Mouse (Mus musculus) heart, embryonic 14.5 days (tissue): ENCODE results near the gene Psmd7. TPM values are rescaled to one million over a fixed set of nuclear protein-coding genes. Genes with fewer than 3 reads are reported as not detected.

Experiments
- ATAC-seq: fragments of 200-750 bp; cut with Nextera tagmentation; 2 replicates; pipeline ENCODE4 v1.8.0; 2017; ENCODE audit warnings: low read depth, moderate TSS enrichment; ENCODE audit not compliant: insufficient number of reproducible peaks, insufficient read depth, low FRiP score
- H3K27ac ChIP-seq, 2 experiments: fragments of 200-500 bp in 1 of 2; fragments of 300-500 bp in 1 of 2; sonication (generic) in 1 of 2; replicated peaks in 1 of 2; 2 replicates each; pipeline ENCODE4 v1.5.1; 2012 to 2014; ENCODE audit warnings: low read depth in 2 of 2, low read length in 2 of 2, control low read depth in 1 of 2, mild to moderate bottlenecking in 1 of 2, mixed read lengths in 1 of 2; ENCODE audit not compliant: control insufficient read depth in 1 of 2, insufficient read depth in 1 of 2
- H3K27me3 ChIP-seq: fragments of 300-500 bp; sonication (generic); 2 replicates; pipeline ENCODE4 v1.6.1; 2014; ENCODE audit warnings: mild to moderate bottlenecking, low read length, control low read depth; ENCODE audit not compliant: control insufficient read depth, insufficient read depth
- H3K36me3 ChIP-seq: fragments of 300-500 bp; sonication (generic); 2 replicates; pipeline ENCODE4 v1.6.1; 2014; ENCODE audit warnings: mild to moderate bottlenecking, control low read depth, low read length, mixed read lengths; ENCODE audit not compliant: control insufficient read depth, insufficient read depth
- H3K4me1 ChIP-seq, 2 experiments: fragments of 200-500 bp in 1 of 2; fragments of 300-500 bp in 1 of 2; sonication (generic) in 1 of 2; 2 replicates each; pipeline ENCODE4 v1.6.1; 2012 to 2014; ENCODE audit warnings: low read length in 2 of 2, control low read depth in 1 of 2, mixed read lengths in 1 of 2; ENCODE audit not compliant: control insufficient read depth in 2 of 2, insufficient read depth in 2 of 2
- H3K4me2 ChIP-seq: fragments of 300-500 bp; sonication (generic); 2 replicates; pipeline ENCODE4 v1.6.1; 2014; ENCODE audit warnings: mild to moderate bottlenecking, low read length
- H3K4me3 ChIP-seq, 2 experiments: fragments of 200-500 bp in 1 of 2; fragments of 300-500 bp in 1 of 2; sonication (generic) in 1 of 2; 2 replicates each; pipeline ENCODE4 v1.5.1; 2012 to 2014; ENCODE audit warnings: low read length in 2 of 2, mild to moderate bottlenecking in 2 of 2, control low read depth in 1 of 2, low read depth in 1 of 2, moderate library complexity in 1 of 2; ENCODE audit not compliant: control insufficient read depth in 1 of 2, insufficient read depth in 1 of 2
- H3K9ac ChIP-seq: fragments of 300-500 bp; sonication (generic); 2 replicates; pipeline ENCODE4 v1.6.1; 2014; ENCODE audit warnings: mild to moderate bottlenecking, low read length
- H3K9me3 ChIP-seq: fragments of 300-500 bp; sonication (generic); 2 replicates; pipeline ENCODE4 v1.6.1; 2016; ENCODE audit warnings: low read length, control low read depth; ENCODE audit not compliant: control insufficient read depth
- WGBS: fragments of 180-500 bp; shearing (Covaris S2); extraction: QIAGEN DNeasy Blood & Tissue Kit; methylation state at CpG from one replicate; pipeline ENCODE4 v1.1.7; 2014; 5-methylcytosine and 5-hydroxymethylcytosine counted together
- polyA plus RNA-seq: library from polyadenylated mRNA; unstranded; fragments of >200 nt; fragmentation: Nextera tagmentation; extraction: Ambion mirVana; gene quantifications from 2 replicates; pipeline ENCODE4 v1.2.1, GENCODE M21; 2014

The Psmd7 gene
- polyA plus RNA-seq, 1 experiment from 2014 or later, result 179 TPM

- H3K36me3 ChIP-seq, result peaks cover 50% of the 10 kb centered on the region
- H3K9me3 ChIP-seq, result no peaks in the 10 kb centered on the region
Observed at GRCm38 (mm10) chr8:107578132-107578531, 10.1 kb downstream of the Psmd7 start.

GRCm38 (mm10) chr8:107577640-107578039 lies 10.6 kb downstream of the Psmd7 start:
- no peak overlapping the region for H3K27ac ChIP-seq
- no peak for ATAC-seq
- WGBS, result 76% methylated on average over 4 of the region's 4 CpGs
- H3K4me3 ChIP-seq, result no peak overlapping the region
- H3K36me3 ChIP-seq, result peaks cover 46% of the 10 kb centered on the region
- H3K27me3 ChIP-seq, result no peaks in the 10 kb centered on the region
- no peak overlapping the region for H3K4me2 ChIP-seq
- H3K9me3 ChIP-seq, result no peaks in the 10 kb centered on the region
- H3K9ac ChIP-seq, result no peak overlapping the region
- H3K4me1 ChIP-seq, result peaks cover 2 to 4% of the 10 kb centered on the region in 2 experiments; a peak in 2 of 4 replicates

More at GRCm38 (mm10) chr8:107578132-107578531, 10.1 kb downstream of the Psmd7 start:
- no peak overlapping the region for H3K4me3 ChIP-seq
- H3K4me1 ChIP-seq, result peaks cover 2 to 4% of the 10 kb centered on the region in 2 experiments; a peak in 2 of 4 replicates
- no peak overlapping the region for H3K27ac ChIP-seq
- no peaks in the 10 kb centered on the region for H3K27me3 ChIP-seq
- ATAC-seq, result no peak
- 79% methylated on average over 8 of the region's 8 CpGs for WGBS
- H3K4me2 ChIP-seq, result no peak overlapping the region
- no peak overlapping the region for H3K9ac ChIP-seq

GRCm38 (mm10) chr8:107576702-107577101 lies 11.6 kb downstream of the Psmd7 start:
- no peak for ATAC-seq
- H3K36me3 ChIP-seq, result peaks cover 36% of the 10 kb centered on the region
- no peaks in the 10 kb centered on the region for H3K27me3 ChIP-seq
- H3K4me2 ChIP-seq, result peak overlapping the region; percentile 59
- H3K27ac ChIP-seq, result 0 out of 4 replicates have a peak overlapping the region, but pooled peaks of 1 of the 2 experiments have one; percentile 6
- H3K9ac ChIP-seq, result peak overlapping the region; percentile 68
- peaks cover 2 to 4% of the 10 kb centered on the region in 2 experiments; a peak in 2 of 4 replicates for H3K4me1 ChIP-seq
- peak overlapping the region; percentile 15 to 28; a peak in 2 of 4 replicates for H3K4me3 ChIP-seq
- no peaks in the 10 kb centered on the region for H3K9me3 ChIP-seq
- 10% methylated on average over 10 of the region's 10 CpGs for WGBS

GRCm38 (mm10) chr8:107574771-107575170 lies 13.5 kb downstream of the Psmd7 start:
- Histone ChIP-seq H3K4me1 (peaks cover 2 to 4% of the 10 kb centered on the region in 2 experiments; a peak in 2 of 4 replicates), H3K27ac (no peak overlapping the region), H3K4me2 (no peak overlapping the region), H3K9ac (no peak overlapping the region), H3K9me3 (no peaks in the 10 kb centered on the region), H3K4me3 (no peak overlapping the region), H3K27me3 (no peaks in the 10 kb centered on the region), H3K36me3 (peaks cover 17% of the 10 kb centered on the region)
- 76% methylated on average over 3 of the region's 3 CpGs for WGBS
- ATAC-seq, result no peak

GRCm38 (mm10) chr8:107572497-107572896 lies 15.8 kb downstream of the Psmd7 start:
- Histone ChIP-seq H3K4me1 (peaks cover 2 to 4% of the 10 kb centered on the region in 2 experiments; a peak in 2 of 4 replicates), H3K9ac (no peak overlapping the region), H3K27ac (no peak overlapping the region), H3K36me3 (no peaks in the 10 kb centered on the region), H3K27me3 (no peaks in the 10 kb centered on the region), H3K4me3 (no peak overlapping the region), H3K9me3 (no peaks in the 10 kb centered on the region), H3K4me2 (no peak overlapping the region)
- 58% methylated on average over 4 of the region's 4 CpGs for WGBS
- ATAC-seq, result no peak

GRCm38 (mm10) chr8:107571486-107572135 lies 16.7 kb downstream of the Psmd7 start:
- Histone ChIP-seq H3K4me2 (no peak overlapping the region), H3K4me3 (no peak overlapping the region), H3K27ac (no peak overlapping the region), H3K4me1 (peaks cover 1 to 3% of the 10 kb centered on the region in 2 experiments; a peak in 2 of 4 replicates), H3K36me3 (no peaks in the 10 kb centered on the region), H3K27me3 (no peaks in the 10 kb centered on the region), H3K9ac (no peak overlapping the region), H3K9me3 (no peaks in the 10 kb centered on the region)
- WGBS, result 75% methylated on average over 7 of the region's 7 CpGs
- no peak for ATAC-seq

GRCm38 (mm10) chr8:107571046-107571445 lies 17.2 kb downstream of the Psmd7 start:
- no peaks in the 10 kb centered on the region for H3K9me3 ChIP-seq
- H3K4me2 ChIP-seq, result no peak overlapping the region
- H3K27me3 ChIP-seq, result no peaks in the 10 kb centered on the region
- no peaks in the 10 kb centered on the region for H3K36me3 ChIP-seq
- H3K4me1 ChIP-seq, result no peaks in the 10 kb centered on the region
- H3K4me3 ChIP-seq, result no peak overlapping the region
- no peak overlapping the region for H3K27ac ChIP-seq
- 80% methylated on average over 2 of the region's 2 CpGs for WGBS
- H3K9ac ChIP-seq, result no peak overlapping the region
- no peak for ATAC-seq
